Mouse (Mus musculus) stomach, embryonic 15.5 days (tissue): Measurements from ENCODE around the gene Hdac2. TPM values are rescaled to one million over a fixed set of nuclear protein-coding genes. Genes with fewer than 3 reads are reported as not detected.

Experiments
- ATAC-seq: fragments of 200-750 bp; cut with Nextera tagmentation; 2 replicates; pipeline ENCODE4 v1.8.0; 2017; ENCODE audit warnings: low read depth, moderate number of reproducible peaks, moderate TSS enrichment; ENCODE audit not compliant: insufficient read depth, low FRiP score
- H3K27ac ChIP-seq: fragments of 300-500 bp; sonication (generic); 2 replicates; pipeline ENCODE4 v1.5.1; 2015; ENCODE audit warnings: mild to moderate bottlenecking, inconsistent platforms
- H3K27me3 ChIP-seq: fragments of 300-500 bp; sonication (generic); replicated peaks from 2 replicates; pipeline ENCODE4 v1.6.1; 2015; ENCODE audit warnings: inconsistent platforms
- H3K36me3 ChIP-seq: fragments of 300-500 bp; sonication (generic); 2 replicates; pipeline ENCODE4 v1.6.1; 2015; ENCODE audit warnings: inconsistent platforms
- H3K4me1 ChIP-seq: fragments of 300-500 bp; sonication (generic); 2 replicates; pipeline ENCODE4 v1.6.1; 2015; ENCODE audit warnings: inconsistent platforms
- H3K4me2 ChIP-seq: fragments of 300-500 bp; sonication (generic); 2 replicates; pipeline ENCODE4 v1.6.1; 2015; ENCODE audit warnings: mild to moderate bottlenecking, inconsistent platforms
- H3K4me3 ChIP-seq: fragments of 300-500 bp; sonication (generic); replicated peaks from 2 replicates; pipeline ENCODE4 v1.5.1; 2015; ENCODE audit warnings: inconsistent platforms
- H3K9ac ChIP-seq: fragments of 300-500 bp; sonication (generic); 2 replicates; pipeline ENCODE4 v1.6.1; 2015; ENCODE audit warnings: inconsistent platforms
- H3K9me3 ChIP-seq: fragments of 300-500 bp; sonication (generic); 2 replicates; pipeline ENCODE4 v1.6.1; 2016; ENCODE audit warnings: inconsistent platforms
- WGBS: fragments of 180-500 bp; shearing (Covaris S2); methylation state at CpG from one replicate; pipeline ENCODE4 v1.1.7; 2015; 5-methylcytosine and 5-hydroxymethylcytosine counted together
- polyA plus RNA-seq: library from polyadenylated mRNA; unstranded; fragments of >200 nt; fragmentation: Nextera tagmentation; extraction: Ambion mirVana; gene quantifications from 2 replicates; pipeline ENCODE4 v1.2.1, GENCODE M21; 2015

The Hdac2 gene
- polyA plus RNA-seq, 1 experiment from 2014 or later = 194 TPM

GRCm38 (mm10) chr10:37014274-37015107, 40.1 kb downstream of the Hdac2 start:
- Histone ChIP-seq H3K27ac (no peak overlapping the region), H3K36me3 (no peaks in the 10 kb centered on the region), H3K27me3 (no peaks in the 10 kb centered on the region), H3K4me1 (no peaks in the 10 kb centered on the region), H3K9ac (no peak overlapping the region), H3K4me3 (no peak overlapping the region), H3K9me3 (no peaks in the 10 kb centered on the region), H3K4me2 (no peak overlapping the region)
- ATAC-seq = no peak; the same call in 1 of the 2 replicates
- WGBS = 50% methylated on average over 8 of the region's 8 CpGs

GRCm38 (mm10) chr10:37015729-37016128, 41.4 kb downstream of the Hdac2 start:
- no peaks in the 10 kb centered on the region for H3K9me3 ChIP-seq
- no peaks in the 10 kb centered on the region for H3K4me1 ChIP-seq
- H3K27ac ChIP-seq = no peak overlapping the region
- ATAC-seq = no peak
- H3K4me3 ChIP-seq = no peak overlapping the region
- no peaks in the 10 kb centered on the region for H3K27me3 ChIP-seq
- H3K9ac ChIP-seq = no peak overlapping the region
- H3K36me3 ChIP-seq = no peaks in the 10 kb centered on the region
- H3K4me2 ChIP-seq = no peak overlapping the region
- WGBS = 58% methylated on average over 2 of the region's 2 CpGs

- no peaks in the 10 kb centered on the region for H3K4me1 ChIP-seq
- no peak overlapping the region for H3K9ac ChIP-seq
- H3K27ac ChIP-seq = no peak overlapping the region
- H3K36me3 ChIP-seq = no peaks in the 10 kb centered on the region
- no peak for ATAC-seq
- WGBS = 69% methylated on average over 2 of the region's 2 CpGs
- no peaks in the 10 kb centered on the region for H3K9me3 ChIP-seq
- no peaks in the 10 kb centered on the region for H3K27me3 ChIP-seq
- H3K4me3 ChIP-seq = no peak overlapping the region
- no peak overlapping the region for H3K4me2 ChIP-seq
Measured at GRCm38 (mm10) chr10:37016200-37016599, 41.9 kb downstream of the Hdac2 start.

- Histone ChIP-seq H3K9me3 (no peaks in the 10 kb centered on the region), H3K4me1 (no peaks in the 10 kb centered on the region), H3K4me2 (no peak overlapping the region), H3K27ac (no peak overlapping the region), H3K9ac (no peak overlapping the region), H3K4me3 (no peak overlapping the region), H3K27me3 (no peaks in the 10 kb centered on the region), H3K36me3 (no peaks in the 10 kb centered on the region)
- 69% methylated on average over 1 of the region's 1 CpGs for WGBS
- ATAC-seq = no peak
Measured at GRCm38 (mm10) chr10:37024301-37024700, 50.0 kb downstream of the Hdac2 start.

GRCm38 (mm10) chr10:37028651-37029050, 54.3 kb downstream of the Hdac2 start:
- Histone ChIP-seq H3K4me3 (no peak overlapping the region), H3K9me3 (no peaks in the 10 kb centered on the region), H3K27ac (no peak overlapping the region), H3K36me3 (no peaks in the 10 kb centered on the region), H3K9ac (no peak overlapping the region), H3K4me2 (no peak overlapping the region), H3K4me1 (no peaks in the 10 kb centered on the region), H3K27me3 (no peaks in the 10 kb centered on the region)
- WGBS = 81% methylated on average over 2 of the region's 2 CpGs
- no peak for ATAC-seq

GRCm38 (mm10) chr10:37035090-37035497, 60.8 kb downstream of the Hdac2 start:
- Histone ChIP-seq H3K4me3 (no peak overlapping the region), H3K36me3 (no peaks in the 10 kb centered on the region), H3K9me3 (no peaks in the 10 kb centered on the region), H3K9ac (no peak overlapping the region), H3K27ac (no peak overlapping the region), H3K27me3 (no peaks in the 10 kb centered on the region), H3K4me1 (no peaks in the 10 kb centered on the region), H3K4me2 (no peak overlapping the region)
- 68% methylated on average over 7 of the region's 7 CpGs for WGBS
- ATAC-seq = no peak

GRCm38 (mm10) chr10:37047661-37048098, 73.3 kb downstream of the Hdac2 start:
- Histone ChIP-seq H3K27ac (no peak overlapping the region), H3K9me3 (no peaks in the 10 kb centered on the region), H3K9ac (no peak overlapping the region), H3K4me3 (no peak overlapping the region), H3K4me2 (no peak overlapping the region), H3K36me3 (no peaks in the 10 kb centered on the region), H3K4me1 (no peaks in the 10 kb centered on the region), H3K27me3 (no peaks in the 10 kb centered on the region)
- 64% methylated on average over 8 of the region's 8 CpGs for WGBS
- no peak for ATAC-seq

Other genes with a start within 250 kb of the Hdac2 start
- 103 and 105 TPM in 2 replicates for gene Marcks, start 164.4 kb downstream of the Hdac2 start, polyA plus RNA-seq